Mouse (Mus musculus): Measurements from ENCODE around the gene Nab1. TPM values are rescaled to one million over a fixed set of nuclear protein-coding genes. Genes with fewer than 3 reads are reported as not detected.
"Not testable (repeated sequence)": the region's sequence is repeated elsewhere in the genome, so short reads cannot be mapped to it uniquely, and the experiment has no call there.

Gene Nab1
- 10 to 100 TPM; 37.3 to 41.6 TPM for total RNA-seq (2021)
- long read RNA-seq, experiment 1, transcript Nab1-201 (8 exons, 3,874 nt): major isoform, 31 of 44 reads
- long read RNA-seq, experiment 1, partial matches to known transcripts: 1 of 44 reads
- long read RNA-seq, experiment 1, other reads (novel, unspliced or antisense): 12 of 44 reads
- long read RNA-seq, experiment 2, transcript Nab1-201 (8 exons, 3,874 nt): major isoform, 23 of 28 reads
- long read RNA-seq, experiment 2, partial matches to known transcripts: 1 of 28 reads
- long read RNA-seq, experiment 2, other reads (novel, unspliced or antisense): 4 of 28 reads

DNA sequence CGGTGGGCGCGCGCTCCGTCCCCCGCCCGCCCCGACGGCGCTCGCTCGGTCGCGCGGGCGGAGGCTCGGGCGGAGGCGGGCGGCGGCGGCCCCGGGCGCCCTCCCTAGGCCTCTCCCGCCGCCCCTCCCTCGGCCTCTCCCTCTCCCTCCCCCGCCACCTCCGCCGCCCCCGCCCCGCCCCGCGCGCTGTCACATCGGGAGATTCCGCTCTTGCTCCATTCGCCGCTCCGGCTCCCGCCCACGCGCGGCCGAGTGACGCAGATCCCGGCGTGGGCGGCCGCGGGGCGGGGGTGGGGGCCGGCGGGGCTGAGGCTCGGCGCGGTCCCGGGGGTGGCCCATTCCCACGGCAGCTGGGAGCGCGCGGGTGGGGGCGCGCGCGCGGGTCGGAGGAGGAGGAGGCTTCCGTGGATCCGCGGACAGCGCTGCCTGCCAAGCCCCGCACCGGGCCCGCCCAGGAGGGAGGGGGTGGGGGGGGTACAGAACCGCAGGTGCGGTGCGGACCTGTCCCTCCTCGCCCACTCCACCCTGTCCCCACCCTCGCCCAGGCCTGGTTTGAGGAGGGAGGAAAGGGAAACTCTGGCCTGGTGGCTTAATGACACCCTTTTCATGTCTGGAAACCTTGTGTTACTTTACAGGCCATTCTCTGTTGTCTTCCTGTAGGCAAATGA is at the start of gene Nab1:
Gene Nab1 (minus strand): TSS at position 366 of the 668 bp plus-strand sequence.
- DNase-seq (ENCODE audit: low spot score in 2 of 2): peak; percentile 56 to 72

DNA sequence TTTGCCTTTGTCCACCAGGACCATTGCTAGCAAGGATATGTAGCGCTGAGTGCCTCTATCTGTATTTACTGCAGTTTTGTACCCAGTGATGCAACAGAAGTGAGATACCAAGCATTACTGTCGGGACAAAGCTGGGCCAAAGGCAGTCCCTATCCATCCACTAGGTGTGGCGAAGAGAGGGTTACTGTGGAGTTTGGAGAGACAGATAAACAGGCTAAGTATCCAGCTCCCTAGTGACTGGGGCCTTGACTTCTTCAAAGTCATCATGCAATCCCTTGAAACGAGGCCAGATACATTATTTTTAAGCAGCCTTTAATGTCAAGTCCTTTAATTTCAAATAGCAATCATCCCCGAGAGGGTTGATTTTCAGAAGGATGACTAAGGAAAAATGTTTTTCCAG is 47.0 kb upstream of the Nab1 start:
- DNase-seq (ENCODE audit: low spot score in 2 of 2): no peak

DNA sequence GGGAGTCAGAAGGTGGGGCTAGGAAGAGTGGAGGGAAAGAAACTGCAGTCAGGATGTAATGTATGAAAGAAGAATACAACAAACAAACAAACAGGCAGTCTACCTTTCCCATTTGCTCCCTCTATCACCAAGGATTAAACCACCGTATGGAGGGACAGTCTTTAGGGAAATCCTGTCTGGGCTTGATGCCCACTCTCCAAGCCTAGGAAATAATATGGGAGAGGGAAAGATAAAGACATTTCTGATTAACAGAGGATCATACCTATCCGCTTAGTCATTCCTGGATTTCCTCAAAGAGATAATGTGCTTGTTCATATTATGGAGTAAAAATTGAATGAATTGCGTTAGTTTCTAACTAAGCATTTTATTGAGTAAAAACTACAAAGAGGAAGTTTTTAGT is 46.3 kb upstream of the Nab1 start:
- no peak for DNase-seq (ENCODE audit: low spot score in 2 of 2)

DNA sequence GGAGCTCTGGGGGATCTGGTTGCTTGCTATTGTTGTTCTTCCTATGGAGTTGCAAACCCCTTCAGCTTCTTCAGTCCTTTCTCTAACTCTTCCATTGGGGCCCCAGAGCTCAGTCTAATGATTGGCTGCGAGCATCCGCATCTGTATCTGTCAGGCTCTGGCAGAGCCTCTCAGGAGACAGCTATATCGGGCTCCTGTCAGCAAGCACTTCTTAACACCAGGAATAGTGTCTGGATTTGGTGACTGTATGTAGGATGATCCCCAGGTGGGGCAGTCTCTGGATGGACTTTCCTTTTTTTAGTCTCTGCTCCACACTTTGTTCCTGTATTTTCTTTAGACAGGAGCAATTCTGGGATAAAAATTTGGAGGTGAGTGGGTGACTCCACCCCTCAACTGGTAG is 39.6 kb upstream of the Nab1 start:
- DNase-seq (ENCODE audit: low spot score in 2 of 2): not testable (repeated sequence)

DNA sequence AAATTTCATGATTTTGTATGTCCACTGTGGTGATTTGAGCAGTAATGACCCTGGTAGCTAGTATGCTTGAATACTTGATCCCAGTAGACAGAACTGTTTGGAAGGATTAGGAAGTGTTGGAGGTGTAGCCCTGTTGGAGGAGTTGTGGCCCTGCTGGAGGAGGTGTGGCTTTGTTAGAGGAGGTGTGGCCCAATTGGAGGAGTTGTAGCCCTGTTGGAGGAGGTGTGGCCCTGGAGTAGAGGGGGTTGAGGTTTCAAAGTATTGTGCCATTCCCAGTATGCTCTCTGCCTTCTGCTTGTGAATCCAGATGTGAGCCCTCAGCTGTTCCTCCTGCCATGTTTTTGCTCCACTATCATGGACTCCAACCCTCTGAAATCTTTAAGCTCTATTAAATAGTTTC is 29.5 kb upstream of the Nab1 start:
- DNase-seq (ENCODE audit: low spot score in 2 of 2): no peak

DNA sequence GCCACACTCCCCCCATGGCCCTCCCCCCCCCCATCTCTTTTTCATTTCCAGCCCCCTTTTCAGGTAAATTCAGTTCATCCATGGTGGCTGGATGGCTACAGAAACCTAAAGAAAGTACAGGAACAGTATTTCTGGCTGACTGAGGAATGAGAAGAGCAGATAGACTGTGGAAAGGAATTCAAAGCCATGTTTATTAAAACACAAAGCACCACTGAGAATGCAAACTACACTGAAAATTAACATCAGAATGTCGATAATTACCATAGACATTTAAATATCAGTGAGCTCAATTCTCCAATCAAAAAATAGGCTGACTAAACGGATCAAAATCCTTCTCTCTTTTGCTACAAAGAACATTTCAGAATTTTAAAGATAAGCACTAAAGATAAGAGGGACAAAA is 27.2 kb upstream of the Nab1 start:
- no peak for DNase-seq (ENCODE audit: low spot score in 2 of 2)

DNA sequence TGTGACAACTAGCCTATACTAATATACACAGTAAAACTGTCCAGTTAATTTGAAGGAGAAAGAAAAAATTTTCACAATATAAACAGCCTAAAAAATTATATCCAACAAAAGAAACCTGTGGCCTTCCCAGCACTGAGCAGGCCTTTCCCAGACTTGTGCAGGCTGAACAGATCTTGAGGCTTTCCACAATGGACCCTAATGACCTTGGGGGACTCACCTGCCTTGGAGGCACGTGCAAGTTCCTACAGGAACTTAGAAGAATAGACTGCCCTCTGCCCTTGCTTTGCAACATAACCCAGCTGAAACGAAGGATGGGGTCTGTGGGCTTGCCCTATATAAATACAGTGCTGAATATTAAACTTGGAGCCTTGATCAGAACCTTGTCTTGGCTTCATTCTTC is 26.8 kb upstream of the Nab1 start:
- DNase-seq (ENCODE audit: low spot score in 2 of 2): no peak

DNA sequence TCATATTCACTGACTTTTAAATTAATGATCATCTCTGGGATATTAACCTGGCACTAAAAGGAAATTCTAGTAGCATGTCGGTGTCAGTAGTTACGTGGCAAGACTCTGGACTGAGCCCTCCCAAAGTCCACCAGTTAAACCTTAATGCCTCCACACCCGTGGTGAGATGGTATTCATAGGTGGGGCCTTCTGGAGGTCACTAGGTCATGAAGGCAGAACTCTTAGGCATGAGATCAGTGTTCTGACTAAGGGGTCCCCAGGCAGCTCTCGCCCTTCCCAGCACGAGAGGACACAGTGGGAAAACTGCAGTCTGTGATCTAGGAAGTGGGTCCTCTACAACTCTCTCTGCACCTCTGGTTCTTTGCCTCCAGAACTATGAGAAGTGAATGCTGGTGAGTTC is 24.2 kb upstream of the Nab1 start:
- no peak for DNase-seq (ENCODE audit: low spot score in 2 of 2)

DNA sequence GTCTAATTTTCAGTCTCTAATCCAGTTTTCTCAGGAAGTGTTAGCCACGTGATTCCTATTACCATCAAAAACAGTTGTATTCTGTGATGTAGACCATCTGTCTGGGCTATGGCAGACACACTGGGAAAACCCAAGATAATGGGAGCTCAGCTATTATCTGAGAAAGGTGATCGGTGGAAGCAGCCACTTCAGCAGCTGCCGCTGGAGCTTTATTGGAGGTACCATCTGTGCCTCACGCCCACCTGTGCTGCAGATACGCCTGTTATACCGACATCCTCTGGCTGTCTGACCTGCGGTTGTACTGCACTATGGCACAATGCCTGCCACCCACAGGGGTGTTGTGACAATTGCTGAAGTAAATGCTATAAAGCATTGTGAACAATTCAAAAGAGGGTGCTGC is 23.7 kb upstream of the Nab1 start:
- peak; percentile 29 to 36 for DNase-seq (ENCODE audit: low spot score in 2 of 2)

DNA sequence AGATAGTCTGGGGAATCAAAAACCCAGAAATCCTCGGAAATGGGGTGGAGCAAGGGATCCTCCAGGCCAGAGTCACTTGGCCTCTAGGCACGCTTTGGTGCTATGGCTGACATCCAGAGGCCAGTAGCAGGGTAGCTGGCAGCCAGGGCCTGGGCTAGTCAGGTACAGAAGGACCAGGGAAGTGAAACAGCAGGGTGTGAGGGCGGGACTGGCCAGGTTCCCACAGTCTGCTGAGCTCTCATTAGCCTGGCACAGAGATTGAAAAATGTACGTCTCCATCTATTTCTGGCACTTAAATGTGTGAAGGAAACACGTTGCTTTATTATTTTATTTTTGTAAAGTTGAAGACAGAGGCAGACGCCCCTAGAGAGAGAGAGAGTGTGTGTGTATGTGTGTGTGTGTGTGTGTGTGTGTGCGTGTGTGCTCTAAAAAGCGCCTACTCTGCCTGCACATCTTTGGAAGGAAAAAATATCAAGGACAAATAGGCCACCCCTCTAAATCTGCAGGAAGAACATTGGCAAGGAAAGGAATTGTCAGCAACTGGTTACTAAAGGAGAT is 21.0 kb upstream of the Nab1 start:
- DNase-seq (ENCODE audit: low spot score in 2 of 2): peak; percentile 35 to 45

DNA sequence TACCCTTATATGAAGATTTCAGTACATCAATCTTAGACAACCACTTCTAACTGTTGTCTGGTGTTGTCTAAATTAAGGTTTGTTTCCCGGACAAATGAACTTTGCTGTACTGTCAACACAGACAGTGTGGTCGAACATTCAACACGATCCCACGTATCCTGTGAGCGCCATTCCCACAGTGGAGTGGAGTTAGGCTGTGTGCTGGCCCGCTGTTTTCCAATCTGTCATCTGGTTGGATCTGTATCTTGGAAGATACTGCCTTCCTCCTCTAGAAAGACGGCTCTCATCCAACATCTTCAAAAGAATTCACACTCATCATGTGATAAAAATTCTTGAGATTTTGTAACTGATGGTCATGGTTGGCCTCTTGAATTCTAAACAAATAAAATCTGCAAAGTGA is 19.7 kb upstream of the Nab1 start:
- DNase-seq (ENCODE audit: low spot score in 2 of 2): no peak

DNA sequence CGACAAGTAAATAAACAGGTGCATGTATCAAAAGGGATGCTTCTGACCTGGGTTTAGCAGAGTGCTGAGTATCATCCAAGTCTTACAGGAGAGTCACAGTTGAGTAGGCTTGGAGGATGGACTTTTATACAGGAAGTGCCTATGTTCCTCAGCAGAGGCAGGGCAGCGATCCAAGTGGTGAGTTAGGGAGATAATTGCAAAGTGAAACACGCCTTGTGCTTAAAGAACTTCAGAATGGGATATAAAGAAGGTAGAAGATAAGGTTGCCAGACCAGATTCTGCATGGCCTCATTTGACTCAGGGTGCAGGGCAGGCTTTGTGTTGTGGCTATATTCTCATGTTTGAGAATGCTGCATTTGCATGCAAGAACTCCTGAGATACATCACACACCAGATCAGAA is 14.8 kb upstream of the Nab1 start:
- DNase-seq (ENCODE audit: low spot score in 2 of 2): no peak

DNA sequence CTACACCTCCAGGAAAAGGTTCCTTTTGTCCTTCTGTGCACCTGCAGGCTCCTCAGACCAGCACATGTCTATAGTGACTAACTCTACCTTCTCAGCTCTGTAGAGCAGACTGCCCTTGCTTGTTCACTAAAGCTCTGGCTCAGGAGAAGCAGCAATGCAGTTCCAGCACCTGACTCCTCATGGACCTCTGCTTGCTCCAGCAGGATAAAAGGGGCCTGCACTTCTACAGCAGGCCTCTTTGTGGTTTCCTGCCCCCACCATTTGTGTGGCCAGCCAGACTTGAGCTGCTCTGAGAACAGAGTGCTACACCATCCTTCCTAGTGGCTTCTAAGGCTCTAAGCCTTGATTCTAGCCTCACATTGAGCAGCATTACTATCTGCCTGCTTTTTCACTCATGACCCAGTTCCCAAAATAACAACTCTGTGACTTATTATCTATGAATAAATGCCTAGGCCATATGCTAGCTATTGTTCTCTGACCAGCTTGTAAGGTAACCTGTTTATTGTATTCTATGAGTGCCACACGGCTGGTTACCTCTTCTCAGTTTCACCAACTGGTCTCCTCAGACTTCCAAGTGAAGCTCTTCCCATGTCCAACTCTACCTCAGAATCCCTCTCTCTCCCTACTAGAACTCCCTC is 11.4 kb upstream of the Nab1 start:
- DNase-seq (ENCODE audit: low spot score in 2 of 2): no peak

DNA sequence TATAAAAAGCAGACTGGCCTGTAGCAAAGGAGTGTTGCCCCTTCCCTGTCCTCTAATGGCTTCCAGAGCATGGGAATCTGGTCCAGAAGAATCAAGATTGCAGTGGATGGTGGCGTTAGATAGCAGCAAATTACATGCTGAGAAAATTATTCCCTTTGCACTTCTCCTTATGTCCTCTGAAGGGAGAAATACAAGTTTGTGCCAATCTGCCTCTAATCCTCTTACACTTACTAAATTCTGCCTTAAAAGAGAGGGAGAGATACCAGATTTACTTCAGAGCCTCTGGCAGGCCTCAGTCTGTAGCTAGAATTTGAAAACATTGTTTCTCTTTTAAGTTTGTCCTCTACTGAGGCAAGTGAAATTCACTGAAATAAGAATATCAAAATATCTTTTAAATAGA is 5.7 kb upstream of the Nab1 start:
- DNase-seq (ENCODE audit: low spot score in 2 of 2): no peak

DNA sequence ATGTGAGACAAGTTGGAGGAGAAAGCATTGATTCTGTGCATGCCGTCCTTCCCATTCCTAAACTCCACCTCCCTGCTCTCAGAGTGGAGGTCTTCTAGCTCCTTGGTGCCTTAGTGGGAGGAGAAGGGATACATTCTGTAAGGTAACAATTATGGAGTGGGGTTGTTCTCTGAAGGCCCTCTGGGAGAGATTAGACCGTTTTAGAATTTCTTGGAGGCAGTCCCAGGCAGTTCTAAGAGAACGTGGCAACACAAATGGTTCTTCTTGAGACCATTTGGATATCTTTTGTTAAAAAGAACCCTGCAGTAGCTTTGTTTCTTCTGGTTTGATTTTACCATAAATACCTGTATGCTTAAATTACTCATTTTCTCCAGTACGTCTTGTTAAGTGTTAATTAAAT is 1.8 kb upstream of the Nab1 start:
- DNase-seq (ENCODE audit: low spot score in 2 of 2): peak in 1 of 2 experiments; percentile 15

DNA sequence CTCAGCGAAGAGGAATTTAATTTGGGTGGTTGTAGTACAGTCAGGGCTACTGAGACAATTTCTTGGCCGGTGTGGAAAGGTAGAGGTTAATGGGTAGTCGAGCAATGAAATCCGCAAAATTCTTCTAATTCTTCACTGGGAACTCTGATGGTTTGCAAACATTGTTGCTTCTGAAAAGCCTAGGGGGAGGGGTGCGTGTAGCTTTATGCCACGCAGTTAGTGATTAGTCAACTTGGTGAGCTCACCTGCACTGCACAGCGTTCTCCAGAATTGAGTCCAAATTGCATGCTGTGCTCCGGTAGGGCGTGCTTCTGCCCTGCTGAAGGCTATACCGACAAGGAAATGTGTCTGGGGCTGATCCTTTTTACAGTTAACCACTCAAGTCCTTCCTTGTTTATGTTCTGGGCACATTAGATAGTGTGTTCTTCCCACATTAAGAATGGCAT is 1.2 kb upstream of the Nab1 start:
- no peak for DNase-seq (ENCODE audit: low spot score in 2 of 2)

DNA sequence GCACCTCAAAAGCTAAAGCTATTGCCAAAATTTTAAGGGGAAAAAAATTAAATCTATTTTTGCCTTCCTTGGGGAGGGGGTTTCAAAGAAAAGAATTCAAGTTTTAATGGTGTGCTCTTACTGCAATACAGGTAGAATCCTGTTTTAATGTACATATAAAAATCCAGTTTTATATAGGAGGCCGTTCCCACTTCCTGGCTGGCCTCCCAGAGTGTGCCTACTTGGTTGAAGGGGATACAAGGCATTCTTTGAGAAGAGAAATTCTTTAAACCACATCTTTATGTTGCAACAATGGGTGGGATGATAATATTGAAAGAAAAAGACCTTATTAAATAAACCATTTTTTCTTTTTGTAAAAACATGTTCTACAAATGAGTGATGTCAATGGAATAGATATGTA is 611 bp upstream of the Nab1 start:
- peak in 1 of 2 experiments; percentile 28 for DNase-seq (ENCODE audit: low spot score in 2 of 2)

DNA sequence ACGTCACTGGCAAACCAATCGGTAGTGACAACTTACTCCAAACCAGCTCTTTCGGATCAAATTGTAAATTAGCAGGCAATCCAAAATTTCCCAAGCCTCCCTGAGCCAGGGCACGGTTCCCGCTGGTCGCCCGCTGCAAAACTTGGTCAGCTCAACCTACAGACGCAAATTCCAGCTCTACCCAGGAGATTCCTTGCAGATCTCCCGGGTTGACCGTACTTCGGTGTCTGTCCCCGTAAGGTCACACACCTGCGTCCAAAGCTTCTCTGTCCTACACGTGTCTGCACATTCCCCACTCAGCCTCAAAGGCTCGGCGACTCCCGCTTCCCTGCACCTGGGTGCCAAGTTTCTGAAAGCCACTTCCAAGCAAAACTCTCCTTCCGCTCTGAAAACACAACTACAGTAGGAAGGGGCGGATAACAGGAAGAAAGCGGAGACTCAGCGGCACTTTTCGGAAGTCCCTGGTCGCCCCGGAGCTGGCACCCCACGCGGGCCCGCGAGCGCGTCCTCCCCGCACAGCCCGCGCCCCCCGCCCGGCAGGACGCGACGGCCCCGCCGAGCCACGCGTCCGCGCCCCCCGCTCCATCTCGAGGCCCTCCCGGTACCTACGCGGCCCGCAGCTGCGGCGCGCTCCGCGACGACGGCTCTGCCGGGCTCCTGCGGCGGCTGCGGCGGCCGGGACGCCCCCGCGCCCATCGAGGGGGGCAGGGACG is 722 bp downstream of the Nab1 start:
- DNase-seq (ENCODE audit: low spot score in 2 of 2): peak; percentile 22 to 52

DNA sequence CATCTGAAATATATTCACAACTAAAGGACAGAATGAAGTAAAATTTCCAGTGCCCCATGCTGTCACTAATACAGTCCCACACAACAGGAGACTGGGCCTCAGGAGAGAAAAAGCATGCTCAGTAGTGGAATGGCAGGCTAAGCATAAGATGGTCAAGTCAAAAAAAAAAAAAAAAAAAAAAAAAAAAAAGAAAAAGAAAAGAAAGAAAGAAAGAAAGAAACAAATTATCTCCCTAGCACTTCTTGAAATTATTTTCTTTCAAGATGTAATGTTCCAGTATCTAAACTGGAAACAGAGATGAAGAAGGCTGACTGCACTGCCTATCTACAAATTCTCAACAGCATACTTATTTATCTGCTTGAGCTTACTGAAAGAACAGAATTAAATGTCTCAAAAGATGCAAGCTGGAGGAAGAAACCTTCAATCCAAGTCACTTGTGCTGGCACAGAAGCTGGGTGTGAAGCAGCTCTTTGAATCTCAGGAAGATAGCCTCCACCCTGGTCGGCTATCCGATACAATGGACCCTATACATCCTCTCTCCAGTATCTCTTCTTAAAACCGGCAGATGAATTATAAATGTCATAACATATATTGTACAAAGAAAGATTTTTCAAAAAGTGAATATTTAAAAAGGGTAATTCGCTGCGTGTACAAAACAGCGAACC is 1.6 kb downstream of the Nab1 start:
- DNase-seq (ENCODE audit: low spot score in 2 of 2): no peak

DNA sequence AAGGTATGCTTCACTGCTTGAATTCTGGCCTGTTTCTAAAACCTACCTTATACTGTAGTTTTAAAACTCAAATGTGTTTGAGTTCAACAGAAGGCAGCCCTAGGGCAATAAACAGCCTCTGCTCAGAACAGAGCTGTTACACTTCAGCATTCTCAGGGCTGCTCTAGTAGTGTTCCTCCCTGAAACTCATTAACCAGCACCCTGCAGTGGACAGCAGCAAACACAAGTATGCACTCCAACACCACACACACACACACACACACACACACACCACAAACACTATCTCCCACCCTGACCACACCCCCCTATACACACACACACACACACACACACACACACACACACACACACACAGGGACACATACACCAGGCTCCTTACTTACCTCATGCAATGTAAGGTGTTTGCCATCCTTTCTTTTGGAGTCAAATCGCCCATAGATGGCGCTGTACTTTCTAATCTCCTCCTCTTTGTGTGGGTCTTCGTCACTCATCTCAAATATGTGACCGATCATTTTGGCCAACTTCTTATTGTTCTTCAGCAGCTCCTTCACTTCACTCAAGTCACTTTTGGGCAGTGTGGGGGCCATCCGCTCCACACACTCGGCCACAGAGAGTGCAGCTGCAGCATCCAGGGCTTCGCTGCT is 10.8 kb downstream of the Nab1 start:
- DNase-seq (ENCODE audit: low spot score in 2 of 2): no peak

Data from left cerebral cortex, adult 18-20 months (tissue).